Mouse (Mus musculus): Measurements from ENCODE around the gene Acad10.

GRCm38 (mm10) chr5:121664078-121664477, 3.8 kb upstream of the Acad10 start:
- TF ChIP-seq CTCF (IDR thresholded peaks at IDR 0.05; ENCODE audit: low read depth), result no peak
- no peak for TF ChIP-seq EP300 (IDR thresholded peaks at IDR 0.05; ENCODE audit: low read depth)
